Mouse (Mus musculus): ENCODE data around the gene Ttc23. TPM values are rescaled to one million over a fixed set of nuclear protein-coding genes. Genes with fewer than 3 reads are reported as not detected.
A peak's percentile ranks its signal among the peaks of the same experiment; 100 is the strongest.

The Ttc23 gene
- polyA plus RNA-seq, 1 experiment from 2014 or later: 5.4 TPM

DNA sequence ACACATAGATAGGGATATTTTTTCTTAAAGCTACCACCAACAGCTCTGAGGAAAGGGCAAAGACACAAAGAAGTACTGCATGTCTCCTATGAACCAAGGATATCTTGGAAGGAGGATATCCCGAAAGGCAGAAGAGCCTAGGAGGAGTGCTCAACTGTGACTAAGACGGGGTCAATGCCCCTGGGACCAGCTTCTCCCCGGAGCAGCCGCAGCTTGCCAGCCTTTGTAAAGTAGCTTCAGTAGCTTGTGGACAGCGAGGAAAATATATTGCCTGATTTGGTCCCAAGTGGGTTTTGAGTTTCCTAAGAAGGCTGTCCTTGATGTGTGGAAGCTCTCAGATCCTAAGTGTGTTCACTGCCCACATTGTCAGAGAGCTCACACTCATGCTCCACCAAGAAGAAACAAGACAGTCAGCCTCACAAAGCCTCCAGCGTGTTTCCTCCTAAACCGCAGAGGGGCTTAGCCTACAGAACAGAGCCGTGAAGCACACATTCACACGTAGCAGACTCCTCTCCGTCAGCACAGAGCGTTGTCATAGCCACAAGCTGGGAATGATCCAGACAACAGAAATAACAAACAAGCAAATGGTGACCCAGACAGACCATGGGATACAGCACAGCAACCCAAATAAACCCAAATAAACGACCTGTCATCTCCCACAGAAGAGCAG, 129.6 kb downstream of the Ttc23 start:
- Histone ChIP-seq H3K9ac (ENCODE audit: low read depth, low read length) (no peak overlapping the region), H3K4me3 (ENCODE audit: low read depth, low read length) (no peak overlapping the region), H3K27ac (ENCODE audit: low read length) (no peak overlapping the region), H3K4me1 (ENCODE audit: control insufficient read depth, insufficient read depth, low read length) (peaks cover 2% of the 10 kb centered on the region; the same call in 1 of the 2 replicates), H3K9me3 (replicated peaks; ENCODE audit: control insufficient read depth, low read length, poor library complexity, severe bottlenecking) (no peaks in the 10 kb centered on the region), H3K27me3 (ENCODE audit: control insufficient read depth, insufficient read depth, low read depth, low read length) (no peaks in the 10 kb centered on the region), H3K36me3 (ENCODE audit: control insufficient read depth, insufficient read depth, low read length) (no peaks in the 10 kb centered on the region), H3K4me2 (ENCODE audit: low read length) (no peak overlapping the region)
- 0 out of 2 replicates have a peak, but pooled peaks have one; percentile 51 for ATAC-seq
- WGBS: 31% methylated on average over 12 of the region's 12 CpGs

DNA sequence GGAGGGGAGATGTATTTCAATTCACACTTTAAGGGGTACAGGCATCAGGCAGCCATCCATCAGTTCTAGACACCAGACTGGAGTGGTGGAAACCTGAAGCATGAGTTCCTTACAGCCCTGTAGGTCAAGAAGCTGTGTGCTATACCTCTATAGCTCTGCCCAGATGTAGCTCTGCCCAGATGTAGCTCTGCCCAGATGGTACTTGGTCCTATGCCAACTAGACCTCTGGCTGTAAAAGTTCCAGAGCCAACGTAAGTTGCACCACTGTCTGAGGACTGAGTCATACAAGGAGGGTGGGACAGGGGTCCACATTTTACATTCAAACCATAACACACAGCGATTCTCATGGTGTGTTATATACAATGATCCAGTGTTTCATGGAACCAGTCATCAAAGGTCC, 140.7 kb downstream of the Ttc23 start:
- no peak overlapping the region for H3K4me2 ChIP-seq (ENCODE audit: low read length)
- H3K27ac ChIP-seq (ENCODE audit: low read length): no peak overlapping the region
- WGBS: 76% methylated on average over 2 of the region's 2 CpGs
- H3K9me3 ChIP-seq (replicated peaks; ENCODE audit: control insufficient read depth, low read length, poor library complexity, severe bottlenecking): no peaks in the 10 kb centered on the region
- ATAC-seq: no peak
- H3K27me3 ChIP-seq (ENCODE audit: control insufficient read depth, insufficient read depth, low read depth, low read length): no peaks in the 10 kb centered on the region
- H3K4me1 ChIP-seq (ENCODE audit: control insufficient read depth, insufficient read depth, low read length): no peaks in the 10 kb centered on the region
- H3K36me3 ChIP-seq (ENCODE audit: control insufficient read depth, insufficient read depth, low read length): no peaks in the 10 kb centered on the region
- no peak overlapping the region for H3K9ac ChIP-seq (ENCODE audit: low read depth, low read length)
- no peak overlapping the region for H3K4me3 ChIP-seq (ENCODE audit: low read depth, low read length)

DNA sequence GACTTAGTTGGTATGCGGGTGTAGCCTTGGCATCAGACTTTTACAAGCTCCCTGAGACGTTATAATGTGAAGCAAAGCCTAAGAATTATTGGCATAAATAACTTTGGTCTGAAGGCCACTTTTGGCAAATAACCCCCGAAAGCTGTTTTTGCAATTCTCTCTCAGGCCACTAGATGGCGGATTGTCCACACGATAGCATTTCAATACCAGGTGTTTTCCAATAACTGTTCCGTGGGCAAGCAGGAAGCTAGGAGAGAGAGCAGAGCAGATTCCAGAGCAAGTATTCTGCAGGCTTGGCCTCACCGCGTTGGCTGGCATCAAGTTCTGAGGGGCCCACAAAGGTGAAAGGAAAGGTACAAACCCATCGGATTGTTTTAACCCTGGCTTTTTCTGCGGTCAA, 141.5 kb downstream of the Ttc23 start:
- ATAC-seq: 0 out of 2 replicates have a peak, but pooled peaks have one; percentile 66
- Histone ChIP-seq H3K9me3 (replicated peaks; ENCODE audit: control insufficient read depth, low read length, poor library complexity, severe bottlenecking) (no peaks in the 10 kb centered on the region), H3K4me2 (ENCODE audit: low read length) (no peak overlapping the region), H3K27me3 (ENCODE audit: control insufficient read depth, insufficient read depth, low read depth, low read length) (no peaks in the 10 kb centered on the region), H3K36me3 (ENCODE audit: control insufficient read depth, insufficient read depth, low read length) (no peaks in the 10 kb centered on the region), H3K4me1 (ENCODE audit: control insufficient read depth, insufficient read depth, low read length) (no peaks in the 10 kb centered on the region), H3K27ac (ENCODE audit: low read length) (no peak overlapping the region), H3K9ac (ENCODE audit: low read depth, low read length) (no peak overlapping the region), H3K4me3 (ENCODE audit: low read depth, low read length) (no peak overlapping the region)
- WGBS: 13% methylated on average over 10 of the region's 10 CpGs

DNA sequence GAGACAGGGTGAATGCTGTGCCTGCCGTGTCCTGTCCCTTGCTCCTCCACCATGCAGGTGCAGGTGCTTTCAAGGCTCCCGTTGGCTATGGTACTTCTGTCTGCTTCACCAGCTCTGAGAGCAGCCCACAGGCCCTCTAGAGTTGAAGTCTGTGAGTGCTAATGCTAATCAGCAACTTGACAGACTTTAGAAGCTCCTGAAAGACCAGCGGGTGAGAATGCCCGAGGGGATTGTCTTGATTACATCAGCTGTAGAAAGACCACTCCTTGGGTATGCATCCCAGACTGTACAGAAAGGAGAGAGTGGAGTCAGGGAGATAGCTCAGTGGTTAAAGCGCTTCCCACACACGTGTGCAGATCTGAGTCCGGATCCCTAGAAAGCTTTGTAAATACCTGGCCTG, 144.0 kb downstream of the Ttc23 start:
- no peaks in the 10 kb centered on the region for H3K4me1 ChIP-seq (ENCODE audit: control insufficient read depth, insufficient read depth, low read length)
- H3K27me3 ChIP-seq (ENCODE audit: control insufficient read depth, insufficient read depth, low read depth, low read length): no peaks in the 10 kb centered on the region
- no peaks in the 10 kb centered on the region for H3K36me3 ChIP-seq (ENCODE audit: control insufficient read depth, insufficient read depth, low read length)
- H3K4me2 ChIP-seq (ENCODE audit: low read length): no peak overlapping the region
- H3K9ac ChIP-seq (ENCODE audit: low read depth, low read length): no peak overlapping the region
- H3K4me3 ChIP-seq (ENCODE audit: low read depth, low read length): no peak overlapping the region
- 55% methylated on average over 7 of the region's 7 CpGs for WGBS
- H3K27ac ChIP-seq (ENCODE audit: low read length): no peak overlapping the region
- ATAC-seq: no peak
- no peaks in the 10 kb centered on the region for H3K9me3 ChIP-seq (replicated peaks; ENCODE audit: control insufficient read depth, low read length, poor library complexity, severe bottlenecking)

DNA sequence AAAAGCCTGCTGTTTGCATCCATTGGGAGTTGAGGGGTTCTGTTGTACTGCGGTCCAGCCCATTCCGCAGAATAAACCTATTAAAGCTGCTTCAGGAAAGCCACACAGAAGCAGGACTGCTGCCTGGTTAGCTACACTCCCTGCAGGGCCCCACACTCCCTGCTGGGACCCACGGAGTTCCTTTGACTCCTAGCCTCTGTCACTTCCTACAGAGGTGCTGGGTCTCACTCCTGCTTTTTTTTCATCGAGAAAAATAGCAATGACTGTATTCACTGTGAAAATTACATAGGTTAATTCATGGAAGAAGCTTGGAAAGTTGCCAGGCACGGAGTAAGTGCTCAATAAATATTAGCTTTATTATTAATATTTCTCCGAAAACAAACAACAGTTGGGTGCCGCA, 146.2 kb downstream of the Ttc23 start:
- WGBS: 78% methylated on average over 7 of the region's 7 CpGs
- Histone ChIP-seq H3K4me3 (ENCODE audit: low read depth, low read length) (no peak overlapping the region), H3K9me3 (replicated peaks; ENCODE audit: control insufficient read depth, low read length, poor library complexity, severe bottlenecking) (no peaks in the 10 kb centered on the region), H3K4me2 (ENCODE audit: low read length) (no peak overlapping the region), H3K27me3 (ENCODE audit: control insufficient read depth, insufficient read depth, low read depth, low read length) (no peaks in the 10 kb centered on the region), H3K27ac (ENCODE audit: low read length) (no peak overlapping the region), H3K9ac (ENCODE audit: low read depth, low read length) (no peak overlapping the region), H3K4me1 (ENCODE audit: control insufficient read depth, insufficient read depth, low read length) (no peaks in the 10 kb centered on the region), H3K36me3 (ENCODE audit: control insufficient read depth, insufficient read depth, low read length) (no peaks in the 10 kb centered on the region)
- ATAC-seq: no peak

DNA sequence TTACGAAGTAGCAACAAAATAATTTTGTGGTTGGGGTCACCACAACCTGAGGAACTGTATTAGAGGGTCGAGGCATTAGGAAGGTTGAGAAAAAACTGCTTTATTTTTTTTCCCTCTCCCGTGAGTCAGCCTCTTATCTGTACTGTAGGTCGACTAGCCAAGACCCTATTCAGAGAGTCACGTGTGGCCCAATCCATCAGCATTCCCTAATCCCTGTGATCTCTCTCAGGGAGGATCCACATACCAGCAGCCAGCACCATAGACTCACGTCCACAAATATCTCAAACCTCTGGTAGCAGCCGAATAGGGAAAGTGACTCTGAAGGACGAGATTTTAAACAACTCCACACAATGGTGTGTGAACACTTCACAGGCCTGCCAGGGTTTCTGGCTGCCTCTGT, 149.9 kb downstream of the Ttc23 start:
- Histone ChIP-seq H3K4me1 (ENCODE audit: control insufficient read depth, insufficient read depth, low read length) (no peaks in the 10 kb centered on the region), H3K4me3 (ENCODE audit: low read depth, low read length) (no peak overlapping the region), H3K36me3 (ENCODE audit: control insufficient read depth, insufficient read depth, low read length) (no peaks in the 10 kb centered on the region), H3K27me3 (ENCODE audit: control insufficient read depth, insufficient read depth, low read depth, low read length) (no peaks in the 10 kb centered on the region), H3K4me2 (ENCODE audit: low read length) (no peak overlapping the region), H3K9ac (ENCODE audit: low read depth, low read length) (no peak overlapping the region), H3K9me3 (replicated peaks; ENCODE audit: control insufficient read depth, low read length, poor library complexity, severe bottlenecking) (no peaks in the 10 kb centered on the region), H3K27ac (ENCODE audit: low read length) (no peak overlapping the region)
- 36% methylated on average over 8 of the region's 8 CpGs for WGBS
- ATAC-seq: no peak

DNA sequence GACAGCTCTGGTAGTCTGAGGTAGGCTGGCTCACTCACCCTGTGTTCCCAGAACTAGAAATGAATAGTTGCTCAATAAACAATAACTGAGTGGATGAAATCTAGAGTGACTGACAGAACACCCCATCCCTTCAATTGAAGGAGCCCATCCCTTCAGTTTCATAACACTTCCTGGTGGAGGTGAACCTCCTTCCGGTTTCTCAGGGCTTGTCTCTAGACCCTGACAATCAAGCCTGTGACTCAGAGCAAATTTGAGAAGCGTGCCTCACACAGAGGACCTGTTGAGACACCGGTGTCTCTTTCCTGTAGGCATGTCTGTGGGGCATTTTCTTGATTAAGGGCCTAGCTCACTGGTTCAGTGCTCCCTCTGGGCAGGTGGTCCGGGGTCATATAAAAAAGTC, 151.3 kb downstream of the Ttc23 start:
- Histone ChIP-seq H3K9me3 (replicated peaks; ENCODE audit: control insufficient read depth, low read length, poor library complexity, severe bottlenecking) (no peaks in the 10 kb centered on the region), H3K27me3 (ENCODE audit: control insufficient read depth, insufficient read depth, low read depth, low read length) (no peaks in the 10 kb centered on the region), H3K4me1 (ENCODE audit: control insufficient read depth, insufficient read depth, low read length) (peaks cover 3% of the 10 kb centered on the region; the same call in 1 of the 2 replicates), H3K9ac (ENCODE audit: low read depth, low read length) (no peak overlapping the region), H3K4me3 (ENCODE audit: low read depth, low read length) (no peak overlapping the region), H3K27ac (ENCODE audit: low read length) (no peak overlapping the region), H3K36me3 (ENCODE audit: control insufficient read depth, insufficient read depth, low read length) (no peaks in the 10 kb centered on the region), H3K4me2 (ENCODE audit: low read length) (no peak overlapping the region)
- 89% methylated on average over 4 of the region's 4 CpGs for WGBS
- ATAC-seq: no peak

DNA sequence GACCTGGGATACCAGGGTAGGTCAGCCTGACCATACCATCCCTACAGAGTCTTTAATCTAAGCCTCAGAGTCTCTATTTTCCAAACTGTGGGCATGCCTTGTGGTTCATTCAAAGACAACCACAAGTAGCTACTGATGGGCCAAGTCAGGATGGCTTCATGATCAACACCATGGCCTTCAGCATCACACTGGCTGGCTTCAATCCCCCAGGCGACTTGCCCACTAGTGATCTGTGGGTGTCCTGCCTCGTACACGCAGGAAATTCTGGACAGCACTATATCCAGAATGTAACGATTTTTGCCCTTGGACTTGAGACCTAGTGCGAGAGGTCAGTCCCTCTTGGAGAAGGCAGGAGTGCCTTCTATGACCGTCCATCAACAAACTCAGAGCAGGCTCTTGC, 153.3 kb downstream of the Ttc23 start:
- H3K36me3 ChIP-seq (ENCODE audit: control insufficient read depth, insufficient read depth, low read length): no peaks in the 10 kb centered on the region
- H3K27me3 ChIP-seq (ENCODE audit: control insufficient read depth, insufficient read depth, low read depth, low read length): no peaks in the 10 kb centered on the region
- no peak for ATAC-seq
- 88% methylated on average over 6 of the region's 6 CpGs for WGBS
- H3K4me3 ChIP-seq (ENCODE audit: low read depth, low read length): no peak overlapping the region
- H3K27ac ChIP-seq (ENCODE audit: low read length): no peak overlapping the region
- no peaks in the 10 kb centered on the region for H3K9me3 ChIP-seq (replicated peaks; ENCODE audit: control insufficient read depth, low read length, poor library complexity, severe bottlenecking)
- no peak overlapping the region for H3K9ac ChIP-seq (ENCODE audit: low read depth, low read length)
- no peak overlapping the region for H3K4me2 ChIP-seq (ENCODE audit: low read length)
- peaks cover 3% of the 10 kb centered on the region; the same call in 1 of the 2 replicates for H3K4me1 ChIP-seq (ENCODE audit: control insufficient read depth, insufficient read depth, low read length)

DNA sequence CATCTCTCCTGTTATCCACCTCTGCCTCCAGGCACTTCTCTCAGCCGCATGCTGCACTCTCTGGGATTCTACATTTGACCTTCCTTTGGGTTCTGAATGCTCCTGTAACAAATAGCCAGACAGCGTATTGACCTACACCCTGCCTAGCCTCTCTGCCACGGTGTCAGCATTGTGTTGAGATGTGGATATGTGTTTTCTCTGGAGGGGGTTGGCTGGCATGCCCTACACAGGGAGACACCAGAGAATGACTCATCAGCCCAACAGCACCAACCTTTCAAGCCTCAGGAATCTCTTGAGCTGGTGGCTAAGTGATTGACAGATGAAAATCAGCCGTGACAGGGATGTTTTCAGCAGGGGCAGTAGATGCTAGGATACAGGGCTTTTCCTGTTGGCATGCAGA, 153.8 kb downstream of the Ttc23 start:
- ATAC-seq: no peak
- H3K9ac ChIP-seq (ENCODE audit: low read depth, low read length): no peak overlapping the region
- no peaks in the 10 kb centered on the region for H3K36me3 ChIP-seq (ENCODE audit: control insufficient read depth, insufficient read depth, low read length)
- no peak overlapping the region for H3K27ac ChIP-seq (ENCODE audit: low read length)
- 48% methylated on average over 4 of the region's 4 CpGs for WGBS
- H3K4me3 ChIP-seq (ENCODE audit: low read depth, low read length): no peak overlapping the region
- no peaks in the 10 kb centered on the region for H3K9me3 ChIP-seq (replicated peaks; ENCODE audit: control insufficient read depth, low read length, poor library complexity, severe bottlenecking)
- no peaks in the 10 kb centered on the region for H3K27me3 ChIP-seq (ENCODE audit: control insufficient read depth, insufficient read depth, low read depth, low read length)
- no peak overlapping the region for H3K4me2 ChIP-seq (ENCODE audit: low read length)
- H3K4me1 ChIP-seq (ENCODE audit: control insufficient read depth, insufficient read depth, low read length): peaks cover 3% of the 10 kb centered on the region; the same call in 1 of the 2 replicates

All from midbrain, embryonic 16.5 days (tissue).